Mouse (Mus musculus): Measurements from ENCODE around the gene BC028528.
A peak's percentile ranks its signal among the peaks of the same experiment; 100 is the strongest.
"Not testable (repeated sequence)": the region's sequence is repeated elsewhere in the genome, so short reads cannot be mapped to it uniquely, and the experiment has no call there.

The BC028528 gene

GRCm38 (mm10) chr3:95891211-95892065, at the start of gene BC028528:
TSS of gene BC028528 (minus strand) at chr3:95892005.
- no peak for DNase-seq (ENCODE audit: low spot score in 2 of 2)

DNA sequence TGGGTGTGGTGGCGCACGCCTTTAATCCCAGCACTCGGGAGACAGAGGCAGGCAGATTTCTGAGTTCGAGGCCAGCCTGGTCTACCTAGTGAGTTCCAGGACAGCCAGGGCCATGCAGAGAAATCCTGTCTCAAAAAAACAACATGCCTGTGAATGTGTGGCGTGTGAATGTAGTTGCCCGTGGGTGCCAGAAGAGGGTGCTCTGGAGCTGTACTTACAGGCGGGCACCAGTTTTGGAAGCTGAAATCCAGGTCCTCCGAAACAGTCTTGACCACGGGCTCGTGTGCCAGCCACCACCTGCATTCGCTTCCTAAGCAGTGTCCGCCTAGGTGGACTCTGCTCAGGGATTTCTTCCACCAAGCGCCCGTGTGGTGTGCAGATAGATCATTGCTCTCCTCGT, 47.0 kb upstream of the BC028528 start:
- no peak for DNase-seq (ENCODE audit: low spot score in 2 of 2)

- no peak for DNase-seq (ENCODE audit: low spot score in 2 of 2)
Observed at GRCm38 (mm10) chr3:95938217-95938616, 46.4 kb upstream of the BC028528 start.

DNA sequence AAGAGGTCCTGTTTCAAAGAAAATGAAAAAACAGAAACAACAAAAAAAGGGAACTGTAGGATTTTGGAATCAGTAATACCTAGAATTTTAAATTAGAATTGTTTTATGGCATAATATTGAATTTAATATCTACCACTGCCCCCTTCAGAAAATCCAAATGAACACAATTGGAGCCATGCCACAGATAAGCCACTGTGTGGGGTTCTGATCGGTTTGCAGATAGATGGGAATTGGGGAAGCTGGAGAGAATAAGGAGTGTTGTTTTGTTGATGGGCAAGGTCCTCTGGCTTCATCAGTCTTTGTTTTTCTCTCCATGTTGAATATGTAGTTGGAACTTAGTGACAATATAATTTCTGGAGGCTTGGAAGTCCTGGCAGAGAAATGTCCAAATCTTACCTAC, 42.6 kb upstream of the BC028528 start:
- DNase-seq (ENCODE audit: low spot score in 2 of 2) = no peak

GRCm38 (mm10) chr3:95933111-95933750, 41.4 kb upstream of the BC028528 start:
- DNase-seq (ENCODE audit: low spot score in 2 of 2) = no peak

GRCm38 (mm10) chr3:95932566-95932965, 40.8 kb upstream of the BC028528 start:
- no peak for DNase-seq (ENCODE audit: low spot score in 2 of 2)

- DNase-seq (ENCODE audit: low spot score in 2 of 2) = no peak
Observed at GRCm38 (mm10) chr3:95932157-95932556, 40.4 kb upstream of the BC028528 start.

GRCm38 (mm10) chr3:95931471-95931870, 39.7 kb upstream of the BC028528 start:
- no peak for DNase-seq (ENCODE audit: low spot score in 2 of 2)

GRCm38 (mm10) chr3:95930471-95930789, 38.6 kb upstream of the BC028528 start:
- no peak for DNase-seq (ENCODE audit: low spot score in 2 of 2)

- peak in 1 of 2 experiments; percentile 9 for DNase-seq (ENCODE audit: low spot score in 2 of 2)
Observed at GRCm38 (mm10) chr3:95929581-95930470, 38.0 kb upstream of the BC028528 start.

- DNase-seq (ENCODE audit: low spot score in 2 of 2) = peak; percentile 92 to 96
Observed at GRCm38 (mm10) chr3:95928658-95929503, 37.1 kb upstream of the BC028528 start, which contains the start of gene Anp32e. TSS of gene Anp32e (plus strand) at chr3:95929246.

- DNase-seq (ENCODE audit: low spot score in 2 of 2) = no peak
Observed at GRCm38 (mm10) chr3:95928261-95928657, 36.5 kb upstream of the BC028528 start.

DNA sequence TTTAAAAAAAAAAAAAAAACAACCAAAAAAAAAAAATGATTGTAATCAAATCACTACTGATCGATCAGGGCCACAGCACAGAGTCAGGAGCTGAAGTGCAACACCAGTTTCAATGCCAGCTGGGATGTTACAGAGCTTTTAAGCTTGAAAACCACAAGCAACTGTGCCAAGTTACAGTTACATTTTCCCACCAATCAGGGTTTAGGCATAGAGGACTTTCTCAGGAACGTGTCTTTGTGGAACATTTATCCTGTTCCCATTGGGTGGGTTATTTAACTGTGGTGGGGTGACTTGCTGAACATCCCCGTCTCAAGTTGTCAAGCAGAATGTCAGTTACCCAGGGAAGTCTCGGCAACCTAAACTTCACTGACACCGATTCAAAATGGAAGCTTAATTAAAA, 33.3 kb upstream of the BC028528 start:
- DNase-seq (ENCODE audit: low spot score in 2 of 2) = no peak

DNA sequence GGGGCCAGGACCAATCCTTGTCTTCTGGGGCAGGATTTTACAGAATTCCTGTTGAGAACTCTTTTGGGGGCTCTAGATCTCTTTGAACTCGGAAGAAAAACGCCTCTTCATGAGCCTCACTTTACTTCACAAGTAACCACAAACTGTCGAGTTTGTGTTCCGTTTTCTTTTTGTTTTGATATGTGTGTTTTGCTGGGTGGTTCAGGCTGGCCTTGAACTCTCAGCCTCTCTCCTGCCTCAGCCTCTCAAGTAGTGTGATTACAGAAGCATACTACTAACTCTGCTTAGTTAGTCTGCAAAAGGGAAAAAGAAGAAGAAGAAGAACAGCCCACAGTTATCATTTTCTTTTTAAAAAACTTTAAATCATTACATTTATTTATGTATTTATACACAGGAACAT, 32.4 kb upstream of the BC028528 start:
- DNase-seq (ENCODE audit: low spot score in 2 of 2) = no peak

DNA sequence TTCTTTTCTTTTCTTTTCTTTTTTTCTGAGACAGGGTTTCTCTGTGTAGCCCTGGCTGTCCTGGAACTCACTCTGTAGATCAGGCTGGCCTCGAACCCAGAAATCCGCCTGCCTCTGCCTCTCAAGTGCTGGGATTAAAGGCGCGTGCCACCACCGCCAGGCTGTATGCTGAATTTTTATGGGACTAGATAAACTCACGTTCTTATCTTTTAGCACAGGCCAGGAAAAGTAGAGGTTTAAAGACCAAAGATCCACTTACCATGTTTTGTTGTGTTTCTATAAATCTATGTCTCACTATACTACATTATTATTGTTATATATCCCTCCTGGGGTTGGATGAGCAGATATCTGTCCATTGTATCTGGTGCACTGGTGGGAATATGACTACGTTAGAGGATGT, 31.6 kb upstream of the BC028528 start:
- not testable (repeated sequence) for DNase-seq (ENCODE audit: low spot score in 2 of 2)

DNA sequence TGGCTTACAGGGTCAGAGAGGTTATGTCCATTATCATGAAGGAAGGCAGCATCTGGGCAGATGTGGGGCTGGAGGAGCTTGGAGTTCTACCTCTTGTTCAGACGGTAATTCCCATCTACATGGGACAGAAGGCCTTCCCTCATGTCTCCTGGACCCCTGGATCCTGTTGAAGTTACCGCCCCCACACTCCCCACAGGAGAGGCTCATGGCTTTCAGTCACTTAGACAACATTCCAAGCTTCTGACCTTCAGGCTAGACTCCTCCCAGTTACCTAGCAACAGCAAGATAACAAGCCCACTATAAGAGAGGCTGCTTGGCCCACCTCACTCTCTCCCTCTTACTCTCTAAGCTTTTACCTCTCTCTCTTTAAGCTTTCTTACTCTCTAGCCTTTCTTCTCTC, 28.7 kb upstream of the BC028528 start:
- DNase-seq (ENCODE audit: low spot score in 2 of 2) = not testable (repeated sequence)

GRCm38 (mm10) chr3:95916760-95917159, 25.0 kb upstream of the BC028528 start:
- DNase-seq (ENCODE audit: low spot score in 2 of 2) = no peak

GRCm38 (mm10) chr3:95914706-95915105, 22.9 kb upstream of the BC028528 start:
- no peak for DNase-seq (ENCODE audit: low spot score in 2 of 2)

DNA sequence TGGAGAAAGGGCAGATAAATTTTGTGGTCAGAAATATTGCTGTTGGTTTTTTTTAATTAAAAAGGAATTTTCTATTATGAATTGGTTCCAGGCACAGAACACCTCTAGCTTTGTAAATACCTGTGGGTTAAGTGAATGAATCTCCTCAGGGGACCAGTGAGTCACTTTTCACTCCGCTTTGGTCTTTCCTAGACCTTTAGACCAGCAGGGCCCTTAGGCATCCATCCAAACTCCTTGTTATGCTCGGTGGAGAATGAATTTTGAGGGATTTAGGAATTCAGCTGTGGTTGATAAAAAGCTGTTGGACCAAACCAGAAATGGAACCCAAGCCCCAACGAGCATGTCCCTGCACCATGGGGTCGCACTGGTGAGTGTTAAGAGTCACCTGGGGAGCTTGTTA, 15.8 kb upstream of the BC028528 start:
- DNase-seq (ENCODE audit: low spot score in 2 of 2) = no peak

DNA sequence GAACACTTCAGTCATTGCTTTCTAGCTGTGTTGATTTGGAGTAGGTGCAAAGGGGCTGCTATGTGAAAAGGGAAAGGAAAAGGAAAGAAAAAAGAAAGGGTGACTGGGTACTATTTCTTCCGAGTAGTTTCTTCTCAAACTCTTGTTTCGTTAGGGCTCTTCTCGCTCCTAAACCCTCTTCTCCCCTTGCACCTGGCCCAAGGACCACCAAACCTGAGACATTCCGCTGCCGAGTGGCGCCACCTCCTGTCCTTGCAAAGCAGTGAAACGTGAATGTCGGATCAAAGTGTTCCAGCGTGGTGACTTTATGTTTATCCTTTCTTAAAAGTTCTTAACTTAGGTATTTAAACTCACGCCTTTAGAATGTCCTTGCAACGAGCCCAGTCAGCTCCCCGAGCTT, 15.1 kb upstream of the BC028528 start:
- DNase-seq (ENCODE audit: low spot score in 2 of 2) = no peak

- DNase-seq (ENCODE audit: low spot score in 2 of 2) = no peak
Observed at GRCm38 (mm10) chr3:95905940-95906492, 14.2 kb upstream of the BC028528 start.

Data from frontal cortex, postnatal 25 days (tissue).